Mouse (Mus musculus) stomach, embryonic 15.5 days (tissue): ENCODE data around the gene Bbs9. TPM values are rescaled to one million over a fixed set of nuclear protein-coding genes. Genes with fewer than 3 reads are reported as not detected.
"Not testable (repeated sequence)": the region's sequence is repeated elsewhere in the genome, so short reads cannot be mapped to it uniquely, and the experiment has no call there.

Source experiments
- ATAC-seq: fragments of 200-750 bp; cut with Nextera tagmentation; 2 replicates; pipeline ENCODE4 v1.8.0; 2017; ENCODE audit warnings: low read depth, moderate number of reproducible peaks, moderate TSS enrichment; ENCODE audit not compliant: insufficient read depth, low FRiP score
- H3K27ac ChIP-seq: fragments of 300-500 bp; sonication (generic); 2 replicates; pipeline ENCODE4 v1.5.1; 2015; ENCODE audit warnings: mild to moderate bottlenecking, inconsistent platforms
- H3K27me3 ChIP-seq: fragments of 300-500 bp; sonication (generic); replicated peaks from 2 replicates; pipeline ENCODE4 v1.6.1; 2015; ENCODE audit warnings: inconsistent platforms
- H3K36me3 ChIP-seq: fragments of 300-500 bp; sonication (generic); 2 replicates; pipeline ENCODE4 v1.6.1; 2015; ENCODE audit warnings: inconsistent platforms
- H3K4me1 ChIP-seq: fragments of 300-500 bp; sonication (generic); 2 replicates; pipeline ENCODE4 v1.6.1; 2015; ENCODE audit warnings: inconsistent platforms
- H3K4me2 ChIP-seq: fragments of 300-500 bp; sonication (generic); 2 replicates; pipeline ENCODE4 v1.6.1; 2015; ENCODE audit warnings: mild to moderate bottlenecking, inconsistent platforms
- H3K4me3 ChIP-seq: fragments of 300-500 bp; sonication (generic); replicated peaks from 2 replicates; pipeline ENCODE4 v1.5.1; 2015; ENCODE audit warnings: inconsistent platforms
- H3K9ac ChIP-seq: fragments of 300-500 bp; sonication (generic); 2 replicates; pipeline ENCODE4 v1.6.1; 2015; ENCODE audit warnings: inconsistent platforms
- H3K9me3 ChIP-seq: fragments of 300-500 bp; sonication (generic); 2 replicates; pipeline ENCODE4 v1.6.1; 2016; ENCODE audit warnings: inconsistent platforms
- WGBS: fragments of 180-500 bp; shearing (Covaris S2); methylation state at CpG from one replicate; pipeline ENCODE4 v1.1.7; 2015; 5-methylcytosine and 5-hydroxymethylcytosine counted together
- polyA plus RNA-seq: library from polyadenylated mRNA; unstranded; fragments of >200 nt; fragmentation: Nextera tagmentation; extraction: Ambion mirVana; gene quantifications from 2 replicates; pipeline ENCODE4 v1.2.1, GENCODE M21; 2015

Gene Bbs9
- polyA plus RNA-seq, 1 experiment from 2014 or later: 9.9 TPM

GRCm38 (mm10) chr9:22448420-22448819 lies 27.1 kb upstream of the Bbs9 start:
- no peaks in the 10 kb centered on the region for H3K4me1 ChIP-seq
- WGBS: 92% methylated on average over 13 of the region's 13 CpGs
- H3K9me3 ChIP-seq: no peaks in the 10 kb centered on the region
- no peak overlapping the region for H3K27ac ChIP-seq
- ATAC-seq: no peak
- H3K4me3 ChIP-seq: no peak overlapping the region
- no peak overlapping the region for H3K4me2 ChIP-seq
- no peak overlapping the region for H3K9ac ChIP-seq
- H3K27me3 ChIP-seq: no peaks in the 10 kb centered on the region
- H3K36me3 ChIP-seq: peaks cover 38% of the 10 kb centered on the region

DNA sequence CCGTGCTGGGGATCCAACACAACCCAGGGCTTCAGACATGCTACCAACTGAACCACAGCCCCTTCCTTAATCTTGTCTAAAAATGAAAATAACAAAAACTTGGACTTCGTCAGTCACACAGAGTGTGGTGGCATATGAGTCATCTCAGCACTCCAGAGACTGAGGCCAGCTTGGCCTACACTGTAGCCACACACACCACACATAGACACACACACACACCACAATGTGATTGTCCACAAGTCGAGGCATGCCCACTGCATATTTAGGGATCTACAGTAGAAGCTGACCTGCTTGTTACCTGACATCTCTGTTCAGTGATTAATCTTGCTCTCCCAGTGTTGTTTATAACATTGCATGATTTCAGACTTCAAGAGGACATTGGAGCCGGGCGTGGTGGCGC lies 26.3 kb upstream of the Bbs9 start:
- Histone ChIP-seq H3K4me3 (no peak overlapping the region), H3K9me3 (no peaks in the 10 kb centered on the region), H3K36me3 (peaks cover 44% of the 10 kb centered on the region), H3K9ac (no peak overlapping the region), H3K27me3 (no peaks in the 10 kb centered on the region), H3K4me2 (no peak overlapping the region), H3K27ac (no peak overlapping the region), H3K4me1 (no peaks in the 10 kb centered on the region)
- no peak for ATAC-seq
- WGBS: 82% methylated on average over 6 of the region's 6 CpGs

- Histone ChIP-seq H3K9ac (no peak overlapping the region), H3K4me2 (no peak overlapping the region), H3K27ac (no peak overlapping the region), H3K4me1 (no peaks in the 10 kb centered on the region), H3K4me3 (no peak overlapping the region), H3K27me3 (no peaks in the 10 kb centered on the region), H3K9me3 (no peaks in the 10 kb centered on the region), H3K36me3 (peaks cover 65% of the 10 kb centered on the region)
- ATAC-seq: no peak
- 88% methylated on average over 10 of the region's 10 CpGs for whole genome bisulfite sequencing
Measured at GRCm38 (mm10) chr9:22452697-22453096, 22.8 kb upstream of the Bbs9 start.

- Histone ChIP-seq H3K4me3 (no peak overlapping the region), H3K4me2 (no peak overlapping the region), H3K27me3 (no peaks in the 10 kb centered on the region), H3K4me1 (no peaks in the 10 kb centered on the region), H3K36me3 (peaks cover 59% of the 10 kb centered on the region), H3K27ac (no peak overlapping the region), H3K9ac (no peak overlapping the region), H3K9me3 (no peaks in the 10 kb centered on the region)
- peak; percentile 86 for ATAC-seq
- 70% methylated on average over 10 of the region's 10 CpGs for WGBS
Measured at GRCm38 (mm10) chr9:22453501-22453924, 22.0 kb upstream of the Bbs9 start.

- WGBS: 87% methylated on average over 8 of the region's 8 CpGs
- H3K4me3 ChIP-seq, H3K4me2 ChIP-seq, H3K9ac ChIP-seq, H3K9me3 ChIP-seq, H3K27me3 ChIP-seq, H3K27ac ChIP-seq, H3K4me1 ChIP-seq, ATAC-seq: not testable (repeated sequence)
- H3K36me3 ChIP-seq: peaks cover 54% of the 10 kb centered on the region
Measured at GRCm38 (mm10) chr9:22453990-22454389, 21.5 kb upstream of the Bbs9 start, which contains the start of gene Gm17545. TSS of gene Gm17545 (plus strand) at chr9:22454290.

GRCm38 (mm10) chr9:22455041-22455440 lies 20.5 kb upstream of the Bbs9 start:
- Histone ChIP-seq H3K9ac (no peak overlapping the region), H3K4me3 (no peak overlapping the region), H3K4me1 (no peaks in the 10 kb centered on the region), H3K27ac (no peak overlapping the region), H3K36me3 (peaks cover 47% of the 10 kb centered on the region), H3K27me3 (no peaks in the 10 kb centered on the region), H3K9me3 (no peaks in the 10 kb centered on the region), H3K4me2 (no peak overlapping the region)
- ATAC-seq: no peak

GRCm38 (mm10) chr9:22457142-22457835 lies 18.2 kb upstream of the Bbs9 start:
- Histone ChIP-seq H3K9ac (no peak overlapping the region), H3K4me3 (no peak overlapping the region), H3K4me1 (no peaks in the 10 kb centered on the region), H3K27ac (no peak overlapping the region), H3K36me3 (peaks cover 52% of the 10 kb centered on the region), H3K4me2 (no peak overlapping the region), H3K27me3 (no peaks in the 10 kb centered on the region), H3K9me3 (no peaks in the 10 kb centered on the region)
- WGBS: 87% methylated on average over 11 of the region's 11 CpGs
- ATAC-seq: no peak

- H3K36me3 ChIP-seq: peaks cover 19% of the 10 kb centered on the region
- ATAC-seq: no peak
- H3K4me3 ChIP-seq: no peak overlapping the region
- no peaks in the 10 kb centered on the region for H3K4me1 ChIP-seq
- no peak overlapping the region for H3K27ac ChIP-seq
- no peaks in the 10 kb centered on the region for H3K9me3 ChIP-seq
- no peaks in the 10 kb centered on the region for H3K27me3 ChIP-seq
- 91% methylated on average over 3 of the region's 3 CpGs for WGBS
- H3K4me2 ChIP-seq: no peak overlapping the region
- no peak overlapping the region for H3K9ac ChIP-seq
Measured at GRCm38 (mm10) chr9:22461946-22462345, 13.6 kb upstream of the Bbs9 start.

DNA sequence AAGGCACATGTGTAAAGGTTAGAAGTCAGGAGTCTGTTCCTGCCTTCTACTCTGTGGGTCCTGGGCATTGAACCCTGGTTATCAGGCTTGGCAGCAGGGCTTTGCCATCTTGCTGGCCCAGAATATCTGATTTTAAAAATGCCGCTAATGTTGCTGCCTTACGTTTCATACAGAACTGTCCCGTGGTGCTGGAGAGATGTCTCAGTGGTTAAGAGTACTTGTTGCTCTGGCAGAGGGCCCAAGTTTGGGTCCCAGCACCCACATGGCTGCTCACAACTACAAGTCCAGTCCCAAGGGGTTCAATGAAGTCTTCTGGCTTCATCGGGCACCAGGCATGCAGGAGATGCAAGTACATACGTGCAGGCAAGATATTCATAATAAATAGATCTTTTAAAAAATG lies 9.3 kb upstream of the Bbs9 start:
- no peak overlapping the region for H3K4me2 ChIP-seq
- no peak for ATAC-seq
- H3K9me3 ChIP-seq: no peaks in the 10 kb centered on the region
- H3K27me3 ChIP-seq: no peaks in the 10 kb centered on the region
- H3K27ac ChIP-seq: no peak overlapping the region
- H3K4me1 ChIP-seq: no peaks in the 10 kb centered on the region; the same call in 1 of the 2 replicates
- WGBS: 94% methylated on average over 5 of the region's 5 CpGs
- no peak overlapping the region for H3K4me3 ChIP-seq
- peaks cover 10% of the 10 kb centered on the region for H3K36me3 ChIP-seq
- H3K9ac ChIP-seq: no peak overlapping the region

DNA sequence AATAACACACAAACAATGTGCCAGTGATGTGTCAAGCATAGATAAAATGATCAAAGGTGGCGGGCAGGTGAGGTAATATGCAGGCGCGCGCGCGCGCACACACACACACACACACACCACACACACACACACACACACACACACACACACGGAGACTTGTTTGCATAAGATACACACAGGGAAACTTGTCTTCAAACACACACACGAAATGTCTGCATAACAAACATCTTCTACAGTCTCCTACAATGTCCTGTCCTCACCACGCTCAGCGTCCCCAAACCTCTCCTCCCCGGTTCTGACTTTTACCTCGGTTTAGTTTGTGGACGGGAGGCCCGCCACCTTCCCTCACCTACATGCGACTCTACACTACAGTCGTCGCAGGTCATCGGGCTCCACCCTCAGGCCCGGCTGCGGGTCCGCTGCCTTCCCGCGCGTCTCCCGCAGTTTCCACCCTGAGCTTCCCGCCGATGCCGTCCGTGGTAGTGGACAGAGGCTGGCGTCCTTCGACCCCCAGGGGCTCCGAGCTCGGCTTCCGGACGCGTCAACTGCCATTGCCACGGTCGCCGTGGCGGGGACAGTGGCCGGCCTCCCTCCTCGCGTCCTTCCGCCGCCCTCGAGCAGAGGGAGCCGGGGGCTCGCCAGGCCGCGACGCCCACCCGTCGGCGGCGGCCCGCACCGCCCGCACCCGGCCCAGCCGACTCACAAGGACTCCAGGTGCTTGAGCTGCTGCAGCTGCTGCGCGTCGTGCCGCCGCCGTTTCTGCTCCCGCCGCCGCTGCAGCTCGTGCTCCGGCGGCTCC lies 7.9 kb upstream of the Bbs9 start:
- peak; percentile 67 for ATAC-seq
- Histone ChIP-seq H3K4me3 (peak overlapping the region; percentile 91), H3K9me3 (no peaks in the 10 kb centered on the region), H3K4me2 (peak overlapping the region; percentile 66), H3K27ac (peak overlapping the region; percentile 87), H3K36me3 (peaks cover 3% of the 10 kb centered on the region; the same call in 1 of the 2 replicates), H3K4me1 (no peaks in the 10 kb centered on the region; the same call in 1 of the 2 replicates), H3K27me3 (no peaks in the 10 kb centered on the region), H3K9ac (peak overlapping the region; percentile 73)
- WGBS: under 1% methylated on average over 73 of the region's 73 CpGs

DNA sequence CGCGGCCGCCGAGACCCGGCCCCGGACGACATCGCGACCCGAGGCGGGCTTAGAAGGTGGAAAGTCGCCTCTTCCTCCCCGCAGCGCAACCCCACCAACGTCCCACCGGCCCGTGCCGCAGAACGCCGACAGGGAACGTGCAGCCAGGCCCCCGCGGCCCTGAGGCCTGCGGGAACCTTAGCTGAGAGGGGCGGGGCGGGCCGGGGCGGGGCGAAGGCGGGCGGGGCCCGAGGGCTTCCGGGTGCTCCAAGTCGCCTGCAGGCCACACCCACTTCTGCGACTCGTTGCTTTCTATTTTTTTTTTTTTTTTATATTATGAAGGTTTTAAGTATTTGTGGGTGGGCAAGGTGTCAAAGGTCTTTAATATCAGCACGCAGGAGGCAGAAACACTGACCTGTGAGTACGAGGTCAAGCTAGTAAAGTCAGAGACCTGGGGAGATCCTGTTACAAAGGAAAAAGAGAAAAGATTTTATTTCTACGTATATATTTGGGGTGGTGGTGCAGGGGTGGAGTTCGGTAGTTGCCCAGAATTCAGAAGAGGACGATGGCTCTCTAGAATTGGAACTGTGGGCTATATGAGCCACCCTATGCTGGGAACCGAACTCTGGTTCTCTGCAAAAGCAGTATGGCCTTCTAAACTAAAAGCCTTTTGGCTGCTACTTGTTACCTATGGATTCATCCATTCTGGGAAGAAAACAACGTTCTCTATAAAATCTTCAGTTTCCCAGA lies 7.2 kb upstream of the Bbs9 start:
- 3% methylated on average over 43 of the region's 43 CpGs for WGBS
- peak overlapping the region; percentile 87 for H3K27ac ChIP-seq
- ATAC-seq: peak; percentile 91

DNA sequence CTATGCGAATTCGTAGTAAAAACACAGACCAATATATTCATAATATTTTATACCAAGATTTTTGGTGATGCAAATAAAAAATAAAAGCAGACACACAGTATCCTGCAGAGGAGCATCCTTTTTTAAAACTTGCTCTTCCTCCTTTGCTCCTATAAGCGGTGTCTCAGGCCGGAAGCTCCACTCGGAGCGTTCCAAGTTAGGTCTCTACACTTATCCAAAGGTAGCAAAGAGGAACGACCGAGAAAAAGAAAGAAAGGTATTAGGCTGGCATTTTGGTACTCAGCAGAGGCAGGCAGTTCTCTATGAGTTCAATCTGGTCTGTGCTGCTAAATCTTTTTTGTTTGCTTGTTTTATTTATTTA lies 6.6 kb upstream of the Bbs9 start:
- no peaks in the 10 kb centered on the region; the same call in 1 of the 2 replicates for H3K4me1 ChIP-seq
- no peaks in the 10 kb centered on the region for H3K9me3 ChIP-seq
- no peak for ATAC-seq
- H3K9ac ChIP-seq: no peak overlapping the region
- peaks cover 3% of the 10 kb centered on the region; the same call in 1 of the 2 replicates for H3K36me3 ChIP-seq
- no peaks in the 10 kb centered on the region for H3K27me3 ChIP-seq
- no peak overlapping the region for H3K4me3 ChIP-seq
- 74% methylated on average over 8 of the region's 8 CpGs for WGBS
- H3K27ac ChIP-seq: no peak overlapping the region
- H3K4me2 ChIP-seq: no peak overlapping the region

More for the DNA sequence above, 7.2 kb upstream of the Bbs9 start:
- H3K27me3 ChIP-seq: no peaks in the 10 kb centered on the region
- H3K36me3 ChIP-seq: peaks cover 3% of the 10 kb centered on the region; the same call in 1 of the 2 replicates
- H3K4me3 ChIP-seq: peak overlapping the region; percentile 91
- no peaks in the 10 kb centered on the region; the same call in 1 of the 2 replicates for H3K4me1 ChIP-seq
- peak overlapping the region; percentile 73 for H3K9ac ChIP-seq
- no peaks in the 10 kb centered on the region for H3K9me3 ChIP-seq
- H3K4me2 ChIP-seq: peak overlapping the region; percentile 66
